Mouse (Mus musculus) thymus, adult 2 months (tissue): ENCODE results near the gene Pik3r2.

Source experiments
- CTCF ChIP-seq: fragments of 200-500 bp; IDR thresholded peaks from 2 replicates; pipeline ENCODE4 v1.5.1; 2012; ENCODE audit warnings: mild to moderate bottlenecking, control low read depth, low read length, moderate library complexity, borderline replicate concordance; ENCODE audit not compliant: control insufficient read depth, poor library complexity, insufficient read depth; ENCODE audit errors: extremely low read depth
- POLR2A ChIP-seq: fragments of 200-500 bp; IDR thresholded peaks from 2 replicates; pipeline ENCODE4 v1.6.1; 2012; ENCODE audit warnings: mild to moderate bottlenecking, low read length, control low read depth, moderate library complexity; ENCODE audit not compliant: control insufficient read depth, poor library complexity, insufficient read depth; ENCODE audit errors: extremely low read depth

DNA sequence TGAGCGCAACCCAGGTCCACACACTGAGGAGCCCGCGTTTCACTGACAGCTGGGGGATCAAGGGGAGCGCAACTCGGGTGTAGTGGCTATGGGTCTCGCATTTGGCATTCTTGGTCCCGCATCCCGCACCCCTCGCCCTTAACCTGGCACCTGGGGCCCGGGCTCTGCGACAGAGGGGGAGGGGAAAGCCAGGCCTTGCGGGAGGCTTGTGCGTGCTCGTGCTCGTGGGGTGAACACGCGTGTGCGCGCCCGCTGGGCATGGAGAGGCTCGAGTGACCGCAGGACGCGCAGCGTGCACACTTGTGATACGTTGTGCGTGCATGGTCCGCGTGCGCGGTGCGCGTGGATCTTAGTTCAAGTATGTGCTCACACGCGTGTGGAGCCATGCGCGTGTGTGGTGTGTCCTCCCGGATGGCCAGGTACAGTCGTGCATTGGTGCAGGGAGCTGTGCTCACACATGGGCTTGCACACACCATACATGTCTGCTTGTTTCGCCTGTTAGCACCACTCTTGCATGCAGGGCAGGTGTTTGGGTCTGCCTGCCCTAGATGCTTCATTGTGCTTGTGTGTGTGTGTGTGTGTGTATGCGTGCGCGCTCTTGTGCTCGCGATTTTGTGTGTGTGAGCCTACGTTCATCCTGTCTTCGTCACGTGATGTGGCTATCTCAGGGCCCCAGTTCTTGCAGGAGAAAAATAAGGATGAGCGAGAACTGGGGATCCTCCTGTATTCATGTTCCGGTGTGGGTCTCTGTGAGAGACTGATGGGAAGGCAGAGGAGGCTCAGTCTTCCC is 21.4 kb downstream of the Pik3r2 start:
- no peak for TF ChIP-seq CTCF
- TF ChIP-seq POLR2A = no peak
